Mouse (Mus musculus) limb, embryonic 13.5 days (tissue): ENCODE measurements around the gene Maml2. TPM values are rescaled to one million over a fixed set of nuclear protein-coding genes. Genes with fewer than 3 reads are reported as not detected.
A peak's percentile ranks its signal among the peaks of the same experiment; 100 is the strongest.

Experiments
- ATAC-seq: fragments of 200-750 bp; cut with Nextera tagmentation; 2 replicates; pipeline ENCODE4 v1.8.0; 2017; ENCODE audit warnings: low read depth, moderate number of reproducible peaks, moderate TSS enrichment; ENCODE audit not compliant: low FRiP score
- H3K27ac ChIP-seq: fragments of 300-500 bp; sonication (generic); 2 replicates; pipeline ENCODE4 v1.5.1; 2015; ENCODE audit warnings: inconsistent platforms, mild to moderate bottlenecking, moderate library complexity
- H3K27me3 ChIP-seq: fragments of 300-500 bp; sonication (generic); 2 replicates; pipeline ENCODE4 v1.6.1; 2015; ENCODE audit warnings: mild to moderate bottlenecking, inconsistent platforms
- H3K36me3 ChIP-seq: fragments of 300-500 bp; sonication (generic); 2 replicates; pipeline ENCODE4 v1.6.1; 2015; ENCODE audit warnings: inconsistent platforms, mild to moderate bottlenecking, moderate library complexity
- H3K4me1 ChIP-seq: fragments of 300-500 bp; sonication (generic); 2 replicates; pipeline ENCODE4 v1.6.1; 2015; ENCODE audit warnings: inconsistent platforms
- H3K4me2 ChIP-seq: fragments of 300-500 bp; sonication (generic); replicated peaks from 2 replicates; pipeline ENCODE4 v1.6.1; 2015; ENCODE audit warnings: inconsistent platforms, mild to moderate bottlenecking, moderate library complexity
- H3K4me3 ChIP-seq: fragments of 300-500 bp; sonication (generic); 2 replicates; pipeline ENCODE4 v1.5.1; 2015; ENCODE audit warnings: moderate library complexity, mild to moderate bottlenecking, inconsistent platforms
- H3K9ac ChIP-seq: fragments of 300-500 bp; sonication (generic); 2 replicates; pipeline ENCODE4 v1.6.1; 2015; ENCODE audit warnings: mild to moderate bottlenecking, inconsistent platforms
- H3K9me3 ChIP-seq: fragments of 300-500 bp; sonication (generic); 2 replicates; pipeline ENCODE4 v1.6.1; 2016; ENCODE audit warnings: inconsistent platforms
- WGBS: fragments of 180-500 bp; shearing (Covaris S2); methylation state at CpG from one replicate; pipeline ENCODE4 v1.1.7; 2015; 5-methylcytosine and 5-hydroxymethylcytosine counted together
- polyA plus RNA-seq: library from polyadenylated mRNA; unstranded; fragments of >200 nt; fragmentation: Nextera tagmentation; extraction: Ambion mirVana; gene quantifications from 2 replicates; pipeline ENCODE4 v1.2.1, GENCODE M21; 2015

Maml2 gene
- polyA plus RNA-seq, result 14.8 and 15.9 TPM in 2 replicates

- H3K27ac ChIP-seq, result peak within 1 kb of the TSS; percentile 83
- WGBS, result under 1% methylated on average over 23 of the region's 23 CpGs
- H3K4me1 ChIP-seq, result peaks cover 48% of the 10 kb centered on the region
- peak; percentile 66 for ATAC-seq
- no peaks in the 10 kb centered on the region for H3K36me3 ChIP-seq
- peak within 1 kb of the TSS; percentile 75 for H3K9ac ChIP-seq
- H3K27me3 ChIP-seq, result no peaks in the 10 kb centered on the region
- H3K4me2 ChIP-seq, result peak within 1 kb of the TSS; percentile 97
- H3K4me3 ChIP-seq, result peak within 1 kb of the TSS; percentile 60
- no peaks in the 10 kb centered on the region for H3K9me3 ChIP-seq
Measured at GRCm38 (mm10) chr9:13297668-13298512, at the start of gene Maml2. TSS of gene Maml2 (plus strand) at chr9:13297957.

- Histone ChIP-seq H3K9ac (no peak overlapping the region), H3K4me3 (no peak overlapping the region), H3K4me1 (peaks cover 20% of the 10 kb centered on the region), H3K4me2 (no peak overlapping the region), H3K36me3 (peaks cover 4% of the 10 kb centered on the region; the same call in 1 of the 2 replicates), H3K9me3 (0 out of 2 replicates have a peak, but pooled peaks cover 4% of the 10 kb centered on the region), H3K27me3 (no peaks in the 10 kb centered on the region), H3K27ac (no peak overlapping the region)
- 96% methylated on average over 4 of the region's 4 CpGs for WGBS
- no peak for ATAC-seq
Measured at GRCm38 (mm10) chr9:13248104-13248503, 49.7 kb upstream of the Maml2 start.

GRCm38 (mm10) chr9:13251251-13251650 lies 46.5 kb upstream of the Maml2 start:
- Histone ChIP-seq H3K27me3 (no peaks in the 10 kb centered on the region), H3K4me2 (no peak overlapping the region), H3K9ac (no peak overlapping the region), H3K9me3 (no peaks in the 10 kb centered on the region), H3K27ac (no peak overlapping the region), H3K4me3 (no peak overlapping the region), H3K4me1 (peaks cover 6% of the 10 kb centered on the region; the same call in 1 of the 2 replicates), H3K36me3 (no peaks in the 10 kb centered on the region)
- ATAC-seq, result no peak
- 79% methylated on average over 2 of the region's 2 CpGs for WGBS

- ATAC-seq, result no peak
- no peak overlapping the region for H3K9ac ChIP-seq
- H3K4me2 ChIP-seq, result no peak overlapping the region
Measured at GRCm38 (mm10) chr9:13256726-13257125, 41.0 kb upstream of the Maml2 start.

GRCm38 (mm10) chr9:13258173-13258572 lies 39.6 kb upstream of the Maml2 start:
- no peaks in the 10 kb centered on the region for H3K36me3 ChIP-seq
- H3K27me3 ChIP-seq, result no peaks in the 10 kb centered on the region
- WGBS, result 90% methylated on average over 2 of the region's 2 CpGs
- no peak overlapping the region for H3K4me3 ChIP-seq
- H3K27ac ChIP-seq, result no peak overlapping the region
- no peak overlapping the region for H3K4me2 ChIP-seq
- no peaks in the 10 kb centered on the region for H3K4me1 ChIP-seq
- ATAC-seq, result no peak
- no peaks in the 10 kb centered on the region for H3K9me3 ChIP-seq
- no peak overlapping the region for H3K9ac ChIP-seq

More at GRCm38 (mm10) chr9:13256726-13257125, 41.0 kb upstream of the Maml2 start:
- Histone ChIP-seq H3K4me1 (no peaks in the 10 kb centered on the region), H3K27ac (no peak overlapping the region), H3K27me3 (no peaks in the 10 kb centered on the region), H3K4me3 (no peak overlapping the region), H3K36me3 (no peaks in the 10 kb centered on the region), H3K9me3 (no peaks in the 10 kb centered on the region)
- 98% methylated on average over 1 of the region's 1 CpGs for WGBS

GRCm38 (mm10) chr9:13260980-13261379 lies 36.8 kb upstream of the Maml2 start:
- H3K36me3 ChIP-seq, result no peaks in the 10 kb centered on the region
- no peaks in the 10 kb centered on the region for H3K27me3 ChIP-seq
- 88% methylated on average over 3 of the region's 3 CpGs for WGBS
- no peak overlapping the region for H3K9ac ChIP-seq
- H3K4me1 ChIP-seq, result no peaks in the 10 kb centered on the region
- H3K4me3 ChIP-seq, result no peak overlapping the region
- H3K9me3 ChIP-seq, result no peaks in the 10 kb centered on the region
- H3K4me2 ChIP-seq, result no peak overlapping the region
- ATAC-seq, result no peak
- no peak overlapping the region for H3K27ac ChIP-seq

DNA sequence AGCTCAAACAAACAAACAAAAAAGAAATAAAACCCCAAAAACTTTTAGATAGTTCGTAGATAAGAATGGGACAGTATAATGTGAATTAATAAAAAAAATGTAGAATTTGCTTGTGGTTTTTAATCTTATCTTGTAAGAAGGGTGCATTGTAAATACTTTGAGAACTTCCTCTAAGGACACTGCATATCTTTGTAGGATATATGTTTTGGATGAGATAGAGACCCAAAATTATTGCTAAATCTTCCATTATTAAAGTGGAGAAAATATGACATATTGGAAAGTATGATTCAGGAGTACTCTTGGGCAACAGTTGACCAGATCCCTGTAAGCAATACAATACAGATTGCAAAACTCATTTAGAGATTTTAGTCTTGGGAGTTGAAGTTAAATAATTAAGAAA lies 24.5 kb upstream of the Maml2 start:
- no peaks in the 10 kb centered on the region for H3K4me1 ChIP-seq
- 92% methylated on average over 1 of the region's 1 CpGs for WGBS
- H3K27ac ChIP-seq, result no peak overlapping the region
- no peak overlapping the region for H3K9ac ChIP-seq
- no peaks in the 10 kb centered on the region for H3K27me3 ChIP-seq
- ATAC-seq, result no peak
- no peak overlapping the region for H3K4me2 ChIP-seq
- H3K9me3 ChIP-seq, result no peaks in the 10 kb centered on the region
- no peak overlapping the region for H3K4me3 ChIP-seq
- H3K36me3 ChIP-seq, result no peaks in the 10 kb centered on the region

GRCm38 (mm10) chr9:13287482-13287881 lies 10.3 kb upstream of the Maml2 start:
- no peak for ATAC-seq
- no peaks in the 10 kb centered on the region for H3K9me3 ChIP-seq
- no peak overlapping the region for H3K27ac ChIP-seq
- no peak overlapping the region for H3K4me3 ChIP-seq
- H3K9ac ChIP-seq, result no peak overlapping the region
- H3K36me3 ChIP-seq, result no peaks in the 10 kb centered on the region
- 42% methylated on average over 2 of the region's 2 CpGs for WGBS
- H3K4me1 ChIP-seq, result no peaks in the 10 kb centered on the region
- no peak overlapping the region for H3K4me2 ChIP-seq
- no peaks in the 10 kb centered on the region for H3K27me3 ChIP-seq

DNA sequence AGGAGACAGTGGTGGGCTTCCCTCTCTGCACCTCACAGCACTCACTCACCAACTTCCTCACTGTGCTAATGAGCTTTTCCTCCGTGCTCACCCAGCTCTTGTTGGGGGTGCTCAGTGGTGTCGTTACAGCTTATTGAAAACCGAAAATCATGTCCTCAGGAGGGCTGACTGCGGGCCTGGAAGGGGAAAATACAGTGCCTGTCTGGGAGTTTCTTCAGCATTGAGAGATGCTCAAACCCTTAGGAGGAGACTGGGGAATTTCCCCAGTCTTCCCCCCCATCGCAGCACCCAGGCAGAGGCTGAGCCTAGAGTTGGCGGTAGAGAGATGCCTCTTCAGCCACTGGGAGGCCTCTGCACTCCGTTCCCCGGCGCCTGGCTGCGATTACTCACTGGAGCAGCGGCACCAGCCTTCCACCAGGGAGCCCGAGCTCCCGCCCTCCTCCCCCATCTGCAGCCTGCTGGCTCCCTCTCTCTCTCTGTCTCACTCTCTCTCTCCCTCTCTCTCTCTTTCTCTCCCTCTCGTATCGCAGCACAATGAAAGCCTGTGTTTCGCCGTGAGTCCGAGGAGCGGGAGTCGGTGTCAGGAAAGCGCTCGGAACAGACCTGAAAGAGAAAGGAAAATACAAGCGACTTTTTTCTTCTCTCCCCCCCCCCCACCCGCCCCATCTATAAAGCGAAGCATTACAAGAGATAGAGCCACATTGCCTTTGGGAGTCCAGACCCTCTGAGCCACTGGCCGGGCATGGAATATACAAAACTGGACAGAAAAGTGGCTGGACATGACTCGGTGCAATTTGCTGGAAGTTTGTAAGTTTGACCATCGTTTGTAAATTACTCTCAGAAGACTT lies 1.3 kb upstream of the Maml2 start:
- no peaks in the 10 kb centered on the region for H3K36me3 ChIP-seq
- H3K4me2 ChIP-seq, result peak overlapping the region; percentile 97
- H3K4me1 ChIP-seq, result peaks cover 39% of the 10 kb centered on the region
- peak overlapping the region; percentile 75 for H3K9ac ChIP-seq
- H3K27ac ChIP-seq, result peak overlapping the region; percentile 83
- no peaks in the 10 kb centered on the region for H3K27me3 ChIP-seq
- H3K9me3 ChIP-seq, result no peaks in the 10 kb centered on the region
- H3K4me3 ChIP-seq, result peak overlapping the region; percentile 60
- WGBS, result under 1% methylated on average over 28 of the region's 28 CpGs
- peak; percentile 93 for ATAC-seq

DNA sequence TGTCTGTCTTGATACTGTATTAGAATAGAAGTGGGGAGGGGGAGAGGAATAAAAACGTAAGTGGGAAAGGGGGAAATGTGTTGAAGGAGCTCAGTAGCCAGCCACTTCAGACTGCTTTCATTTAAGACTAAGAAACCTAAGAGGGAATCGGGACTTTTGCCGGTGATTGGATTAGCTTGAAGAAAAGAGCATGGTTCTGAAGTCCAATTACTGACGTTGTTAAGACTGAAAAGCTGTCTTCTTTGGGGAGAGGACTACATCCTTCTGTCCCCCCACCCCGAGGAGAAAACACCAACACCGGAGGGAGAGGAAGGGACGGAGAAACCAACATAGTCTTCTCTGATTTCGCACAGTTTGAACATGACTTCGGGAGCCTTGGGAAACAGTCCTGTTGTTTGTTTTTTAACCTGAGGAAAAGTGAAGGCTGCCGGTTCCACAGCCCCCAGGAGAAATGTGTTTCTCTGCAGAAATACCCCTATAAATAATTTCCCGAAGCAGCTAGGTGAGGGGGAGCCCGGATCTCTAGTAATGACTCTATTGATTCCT lies 562 bp upstream of the Maml2 start:
- Histone ChIP-seq H3K9me3 (no peaks in the 10 kb centered on the region), H3K9ac (peak overlapping the region; percentile 75), H3K27me3 (no peaks in the 10 kb centered on the region), H3K4me3 (peak overlapping the region; percentile 60), H3K4me2 (peak overlapping the region; percentile 97), H3K36me3 (no peaks in the 10 kb centered on the region), H3K4me1 (peaks cover 46% of the 10 kb centered on the region), H3K27ac (peak overlapping the region; percentile 83)
- ATAC-seq, result no peak
- 0% methylated on average over 12 of the region's 12 CpGs for WGBS

- peak overlapping the region; percentile 60 for H3K4me3 ChIP-seq
- H3K36me3 ChIP-seq, result no peaks in the 10 kb centered on the region
- peak overlapping the region; percentile 97 for H3K4me2 ChIP-seq
- ATAC-seq, result no peak
- peak overlapping the region; percentile 75 for H3K9ac ChIP-seq
- no peaks in the 10 kb centered on the region for H3K9me3 ChIP-seq
- H3K4me1 ChIP-seq, result peaks cover 48% of the 10 kb centered on the region
- no peaks in the 10 kb centered on the region for H3K27me3 ChIP-seq
- H3K27ac ChIP-seq, result no peak overlapping the region
- 29% methylated on average over 9 of the region's 9 CpGs for WGBS
Measured at GRCm38 (mm10) chr9:13298513-13298878, 739 bp downstream of the Maml2 start.

DNA sequence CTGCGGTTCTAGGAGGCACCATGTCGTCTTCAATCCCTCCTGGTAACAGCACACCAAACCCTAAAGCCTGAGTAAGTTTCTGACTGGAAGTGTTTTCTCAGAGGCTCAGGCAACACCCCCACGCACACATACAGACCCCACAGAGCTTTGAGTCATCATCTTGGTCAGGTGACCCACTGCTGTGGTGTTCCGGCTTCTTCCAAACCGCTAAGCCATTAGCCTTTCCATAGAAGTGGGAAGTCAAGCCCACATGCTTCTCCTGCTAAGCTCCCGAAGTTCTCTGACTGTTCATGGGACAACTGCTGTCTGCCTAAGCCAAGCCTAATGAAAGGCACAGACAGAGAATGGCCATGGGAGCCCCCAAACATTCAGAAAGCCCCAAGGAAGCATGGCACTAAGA lies 1.4 kb downstream of the Maml2 start:
- no peak for ATAC-seq
- no peaks in the 10 kb centered on the region for H3K27me3 ChIP-seq
- no peaks in the 10 kb centered on the region for H3K36me3 ChIP-seq
- H3K27ac ChIP-seq, result no peak overlapping the region
- peaks cover 52% of the 10 kb centered on the region for H3K4me1 ChIP-seq
- 88% methylated on average over 6 of the region's 6 CpGs for WGBS
- peak overlapping the region; percentile 60 for H3K4me3 ChIP-seq
- H3K4me2 ChIP-seq, result peak overlapping the region; percentile 97
- 0 out of 2 replicates have a peak overlapping the region, but pooled peaks have one; percentile 43 for H3K9ac ChIP-seq
- no peaks in the 10 kb centered on the region for H3K9me3 ChIP-seq
